Mouse (Mus musculus): ENCODE measurements around the gene Tbc1d10b. TPM values are rescaled to one million over a fixed set of nuclear protein-coding genes. Genes with fewer than 3 reads are reported as not detected.
A peak's percentile ranks its signal among the peaks of the same experiment; 100 is the strongest.
"Not testable (repeated sequence)": the region's sequence is repeated elsewhere in the genome, so short reads cannot be mapped to it uniquely, and the experiment has no call there.

Tbc1d10b gene
- total RNA-seq, 1 experiment from 2014 or later: 92.2 TPM

DNA sequence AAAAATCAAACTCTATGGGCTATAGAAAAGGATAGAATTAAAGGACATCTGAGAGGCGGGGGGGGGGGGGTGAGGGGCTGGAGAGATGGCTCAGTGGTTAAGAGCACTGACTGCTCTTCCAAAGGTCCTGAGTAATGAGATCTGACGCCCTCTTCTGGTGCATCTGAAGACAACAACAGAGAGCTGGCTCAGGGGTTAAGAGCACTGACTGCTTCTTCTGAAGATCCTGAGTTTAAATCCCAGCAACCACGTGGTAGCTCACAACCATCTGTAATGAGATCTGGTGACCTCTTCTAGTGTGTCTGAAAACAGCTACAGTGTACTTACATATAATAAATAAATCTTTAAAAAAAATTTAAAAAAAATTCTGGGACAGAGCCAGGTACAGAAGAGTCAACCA, 26.5 kb downstream of the Tbc1d10b start:
- ATAC-seq (ENCODE audit: extremely low read depth, insufficient number of reproducible peaks, low FRiP score, poor library complexity, severe bottlenecking): not testable (repeated sequence)

- ATAC-seq (ENCODE audit: extremely low read depth, insufficient number of reproducible peaks, low FRiP score, poor library complexity, severe bottlenecking): peak; percentile 70
Observed at GRCm38 (mm10) chr7:127180783-127181182, 27.5 kb downstream of the Tbc1d10b start.

- ATAC-seq (ENCODE audit: extremely low read depth, insufficient number of reproducible peaks, low FRiP score, poor library complexity, severe bottlenecking): no peak
Observed at GRCm38 (mm10) chr7:127176937-127177336, 31.3 kb downstream of the Tbc1d10b start.

DNA sequence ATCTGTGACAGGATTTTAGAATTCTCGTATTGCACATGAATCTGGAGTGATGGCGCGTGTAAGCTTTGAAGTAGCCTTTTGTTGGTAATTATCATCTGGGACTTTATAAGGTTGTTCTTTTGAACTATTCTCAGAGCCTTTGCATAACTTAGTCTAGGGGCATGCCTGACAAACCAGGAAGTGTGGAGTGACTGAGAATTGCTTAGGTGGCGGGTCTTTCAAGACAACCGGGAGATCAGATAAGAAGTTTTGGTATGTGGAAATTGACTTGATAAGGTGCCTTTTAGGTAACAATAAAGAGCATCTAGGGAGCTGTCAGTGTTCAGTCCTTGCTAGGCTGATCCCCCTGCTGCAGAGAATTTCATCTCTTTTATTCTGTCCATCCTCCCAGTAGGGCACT, 41.8 kb downstream of the Tbc1d10b start:
- ATAC-seq (ENCODE audit: extremely low read depth, insufficient number of reproducible peaks, low FRiP score, poor library complexity, severe bottlenecking): no peak

- no peak for ATAC-seq (ENCODE audit: extremely low read depth, insufficient number of reproducible peaks, low FRiP score, poor library complexity, severe bottlenecking)
Observed at GRCm38 (mm10) chr7:127165607-127166493, 42.4 kb downstream of the Tbc1d10b start.

GRCm38 (mm10) chr7:127164002-127164401, 44.3 kb downstream of the Tbc1d10b start:
- ATAC-seq (ENCODE audit: extremely low read depth, insufficient number of reproducible peaks, low FRiP score, poor library complexity, severe bottlenecking): no peak

DNA sequence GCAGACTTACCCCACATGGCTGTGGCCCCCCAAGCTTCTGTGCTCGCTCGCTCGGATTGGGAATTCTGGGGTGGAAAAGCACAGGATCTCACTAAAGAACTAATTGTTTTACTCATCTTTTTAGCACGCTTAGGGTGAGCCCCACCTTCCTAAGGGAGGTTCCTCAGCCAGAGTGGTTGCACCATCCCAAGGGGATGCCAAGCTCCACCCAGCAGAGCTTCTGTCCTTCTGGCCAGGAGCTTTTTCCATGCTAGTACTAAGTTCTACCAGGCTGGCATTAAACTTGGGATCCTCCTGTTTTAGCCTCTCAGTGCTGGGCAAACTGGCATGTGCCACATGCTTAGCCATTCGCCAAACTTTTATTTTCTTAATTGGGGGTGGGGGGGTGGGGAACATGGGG, 45.7 kb downstream of the Tbc1d10b start:
- ATAC-seq (ENCODE audit: extremely low read depth, insufficient number of reproducible peaks, low FRiP score, poor library complexity, severe bottlenecking): no peak

DNA sequence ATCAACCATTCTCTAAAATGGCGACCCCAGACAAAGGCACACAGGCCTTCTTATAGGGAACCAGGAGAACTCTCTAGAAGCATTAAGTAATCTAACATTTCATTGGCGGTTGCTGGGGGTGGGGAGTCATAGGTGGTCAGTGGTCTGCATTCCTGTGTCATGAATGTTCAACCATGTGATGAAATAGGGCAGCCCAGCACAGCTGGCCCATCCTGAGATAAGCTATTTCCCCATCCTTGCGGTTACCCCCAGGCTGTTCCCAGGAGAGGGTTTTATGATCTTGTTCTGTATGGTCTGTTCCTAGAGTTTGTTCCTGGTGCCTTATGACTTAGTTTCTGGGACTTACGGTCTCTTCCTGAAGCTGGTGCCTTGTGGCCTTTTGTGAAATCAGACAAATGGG, 50.7 kb downstream of the Tbc1d10b start:
- ATAC-seq (ENCODE audit: extremely low read depth, insufficient number of reproducible peaks, low FRiP score, poor library complexity, severe bottlenecking): no peak

GRCm38 (mm10) chr7:127153477-127153876, 54.8 kb downstream of the Tbc1d10b start:
- ATAC-seq (ENCODE audit: extremely low read depth, insufficient number of reproducible peaks, low FRiP score, poor library complexity, severe bottlenecking): no peak

DNA sequence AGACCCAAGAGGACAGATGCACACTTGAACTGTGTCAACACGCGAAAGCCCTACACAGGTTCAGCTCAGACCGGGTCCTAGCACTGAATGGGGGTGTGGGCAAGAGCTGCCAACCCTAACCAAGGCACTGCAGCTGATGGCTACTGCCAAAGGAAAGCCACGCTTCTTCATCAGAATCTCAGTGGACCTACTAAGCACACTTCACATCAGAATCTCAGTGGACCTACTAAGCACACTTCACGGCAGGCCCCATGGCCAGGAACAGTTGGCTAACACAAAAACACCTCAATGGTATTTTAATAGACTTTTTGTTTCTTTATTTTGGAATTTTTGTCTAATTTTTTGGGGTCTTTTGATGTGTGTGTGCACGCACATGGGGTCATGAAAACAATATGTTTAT, 55.8 kb downstream of the Tbc1d10b start:
- ATAC-seq (ENCODE audit: extremely low read depth, insufficient number of reproducible peaks, low FRiP score, poor library complexity, severe bottlenecking): no peak

- no peak for ATAC-seq (ENCODE audit: extremely low read depth, insufficient number of reproducible peaks, low FRiP score, poor library complexity, severe bottlenecking)
Observed at GRCm38 (mm10) chr7:127147901-127148300, 60.4 kb downstream of the Tbc1d10b start.

Other genes starting within 250 kb of the Tbc1d10b start
- 59.1 and 66.1 TPM in 2 replicates for gene Cdipt, start 232.6 kb downstream of the Tbc1d10b start, total RNA-seq (2017)
- gene Cdiptos, start 232.4 kb downstream of the Tbc1d10b start, total RNA-seq (2017): 2.2 and 2.3 TPM in 2 replicates
- 106 and 110 TPM in 2 replicates for gene Mvp, start 193.8 kb downstream of the Tbc1d10b start, total RNA-seq (2017)
- gene Pagr1b, start 192.0 kb downstream of the Tbc1d10b start, total RNA-seq (2017): 8.4 and 32.4 TPM in 2 replicates
- gene Pagr1a, start 191.1 kb downstream of the Tbc1d10b start, total RNA-seq (2017): 33.3 and 49.8 TPM in 2 replicates
- gene Gm42742, start 187.4 kb downstream of the Tbc1d10b start, total RNA-seq (2017): 22.7 and 34.7 TPM in 2 replicates
- 2.6 TPM in 1 of 2 replicates, not detected in the other for gene Prrt2, start 187.3 kb downstream of the Tbc1d10b start, total RNA-seq (2017)
- 49.3 and 57.7 TPM in 2 replicates for gene Maz, start 181.4 kb downstream of the Tbc1d10b start, total RNA-seq (2017)
- gene Kif22, start 166.0 kb downstream of the Tbc1d10b start, total RNA-seq (2017): 1.4 and 2.1 TPM in 2 replicates
- 2.1 TPM in 1 of 2 replicates, not detected in the other for gene Zg16, start 121.1 kb downstream of the Tbc1d10b start, total RNA-seq (2017)
- 156 and 166 TPM in 2 replicates for gene AI467606, start 117.1 kb downstream of the Tbc1d10b start, total RNA-seq (2017)
- gene Qprt, start 86.2 kb downstream of the Tbc1d10b start, total RNA-seq (2017): 1.4 and 3.8 TPM in 2 replicates
- gene Spn, start 70.6 kb downstream of the Tbc1d10b start, total RNA-seq (2017): 66.1 and 71.7 TPM in 2 replicates
- 54.4 and 58.3 TPM in 2 replicates for gene Cd2bp2, start 12.4 kb downstream of the Tbc1d10b start, total RNA-seq (2017)
- 8.6 and 10.9 TPM in 2 replicates for gene Mylpf, start 422 bp upstream of the Tbc1d10b start, total RNA-seq (2017)
- gene Zfp553, start 24.6 kb upstream of the Tbc1d10b start, total RNA-seq (2017): 17.9 and 18.5 TPM in 2 replicates
- 189 and 198 TPM in 2 replicates for gene Sept1, start 24.7 kb upstream of the Tbc1d10b start, total RNA-seq (2017)
- gene Zfp771, start 35.8 kb upstream of the Tbc1d10b start, total RNA-seq (2017): 6.1 and 7.4 TPM in 2 replicates
- gene Dctpp1, start 52.2 kb upstream of the Tbc1d10b start, total RNA-seq (2017): 6.8 and 8.0 TPM in 2 replicates
- 193 and 208 TPM in 2 replicates for gene Sephs2, start 65.6 kb upstream of the Tbc1d10b start, total RNA-seq (2017)
- 144 and 148 TPM in 2 replicates for gene Itgal, start 87.8 kb upstream of the Tbc1d10b start, total RNA-seq (2017)
- gene Zfp768, start 137.1 kb upstream of the Tbc1d10b start, total RNA-seq (2017): 5.4 and 6.8 TPM in 2 replicates
- 23.5 and 24.2 TPM in 2 replicates for gene Zfp747, start 167.6 kb upstream of the Tbc1d10b start, total RNA-seq (2017)
- 7.7 and 8.7 TPM in 2 replicates for gene 9130019O22Rik, start 178.7 kb upstream of the Tbc1d10b start, total RNA-seq (2017)
- gene E430018J23Rik, start 185.2 kb upstream of the Tbc1d10b start, total RNA-seq (2017): 7.7 and 9.8 TPM in 2 replicates
- 19.3 and 24.2 TPM in 2 replicates for gene Zfp764, start 198.4 kb upstream of the Tbc1d10b start, total RNA-seq (2017)
- gene Zfp688, start 213.6 kb upstream of the Tbc1d10b start, total RNA-seq (2017): 21.1 and 22.7 TPM in 2 replicates
- gene Zfp689, start 240.7 kb upstream of the Tbc1d10b start, total RNA-seq (2017): 2.1 and 2.7 TPM in 2 replicates

All from neutrophil, adult 5-6 weeks (primary cell).